Mouse (Mus musculus) gastrocnemius, postnatal 4 days (tissue): Measurements from ENCODE around the gene Lrrc58. TPM values are rescaled to one million over a fixed set of nuclear protein-coding genes. Genes with fewer than 3 reads are reported as not detected.
A peak's percentile ranks its signal among the peaks of the same experiment; 100 is the strongest.

Experiments
- DNase-seq, 2 experiments: peaks; one replicate each; pipeline ENCODE4 v3.0.0; 2021 to 2022; ENCODE audit warnings: low spot score in 2 of 2, mixed read lengths in 2 of 2
- long read RNA-seq, 2 experiments: library from polyadenylated mRNA; stranded (forward); transcript quantifications; one replicate each; pipeline ENCODE4 v2.0.0; 2021
- total RNA-seq, 2 experiments: library from RNA; stranded (reverse); gene quantifications; 2 replicates each; pipeline ENCODE4 v1.2.3; 2021

Gene Lrrc58
- total RNA-seq, result 10 to 100 TPM; 65.5 to 68.2 TPM
- long read RNA-seq, experiment 1, full-length matches to known transcripts, result 9 of 22 reads
- long read RNA-seq, experiment 1, partial matches to known transcripts, result 0 of 22 reads
- long read RNA-seq, experiment 1, other reads (novel, unspliced or antisense), result 13 of 22 reads
- long read RNA-seq, experiment 2, full-length matches to known transcripts, result 6 of 15 reads
- long read RNA-seq, experiment 2, partial matches to known transcripts, result 0 of 15 reads
- long read RNA-seq, experiment 2, other reads (novel, unspliced or antisense), result 9 of 15 reads

DNA sequence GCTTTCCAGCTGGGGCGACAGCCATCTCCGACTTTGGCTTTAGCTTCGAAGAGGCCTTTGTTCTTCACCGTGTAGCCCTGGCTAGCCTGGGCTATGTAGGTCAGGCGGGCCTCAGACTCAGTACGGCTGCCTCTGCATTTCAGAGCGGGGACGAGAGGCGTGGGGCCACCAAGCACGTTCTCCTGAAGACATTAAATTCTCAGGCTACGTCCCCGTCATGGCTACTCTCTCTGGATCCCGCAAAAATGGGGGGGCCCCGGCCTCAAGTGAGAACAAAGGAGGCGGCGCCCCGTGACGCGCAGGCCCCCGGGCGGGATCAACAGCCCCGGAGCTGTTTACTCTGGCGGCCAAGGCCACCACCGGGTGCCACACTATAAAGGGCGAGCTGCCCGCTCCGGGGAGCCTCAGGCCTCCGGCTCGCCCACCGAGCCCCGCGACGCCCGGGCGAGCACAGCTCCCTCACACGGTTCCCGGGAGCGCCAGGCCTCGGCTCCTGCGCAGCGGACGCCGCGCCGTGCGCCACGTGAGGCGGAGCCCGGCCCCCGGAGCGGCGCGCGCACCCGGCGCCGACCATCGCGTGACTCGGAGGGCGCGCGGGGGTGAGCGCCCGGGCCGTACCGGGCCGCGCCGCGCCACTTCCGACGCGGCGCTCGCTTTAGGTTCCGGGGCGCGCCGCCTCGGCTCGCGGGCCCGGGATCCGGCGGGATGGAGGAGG, at the start of gene Lrrc58:
TSS of gene Lrrc58 (plus strand) at position 599 of the 715 bp plus-strand sequence.
- DNase-seq, result peak; percentile 63 to 86

DNA sequence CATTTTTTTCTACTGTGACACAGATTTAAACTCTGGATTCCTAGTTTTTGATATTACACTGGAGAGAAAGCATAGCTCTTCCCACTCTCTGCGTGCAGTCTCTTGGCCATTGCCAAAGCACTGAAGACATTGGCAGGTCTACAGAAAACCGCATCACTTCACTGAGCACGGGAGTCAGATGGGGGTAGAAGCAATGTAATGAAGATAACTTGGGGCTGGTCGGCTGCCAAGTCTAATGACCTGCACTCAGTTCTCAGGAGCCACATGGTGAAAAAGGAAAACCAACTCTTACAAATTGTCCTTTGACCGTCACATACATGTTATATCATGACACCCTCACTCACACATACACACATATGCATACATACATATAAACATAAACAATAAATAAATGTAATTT, 44.2 kb upstream of the Lrrc58 start:
- DNase-seq, result no peak

GRCm38 (mm10) chr16:37824778-37825505, 43.2 kb upstream of the Lrrc58 start:
- no peak for DNase-seq

DNA sequence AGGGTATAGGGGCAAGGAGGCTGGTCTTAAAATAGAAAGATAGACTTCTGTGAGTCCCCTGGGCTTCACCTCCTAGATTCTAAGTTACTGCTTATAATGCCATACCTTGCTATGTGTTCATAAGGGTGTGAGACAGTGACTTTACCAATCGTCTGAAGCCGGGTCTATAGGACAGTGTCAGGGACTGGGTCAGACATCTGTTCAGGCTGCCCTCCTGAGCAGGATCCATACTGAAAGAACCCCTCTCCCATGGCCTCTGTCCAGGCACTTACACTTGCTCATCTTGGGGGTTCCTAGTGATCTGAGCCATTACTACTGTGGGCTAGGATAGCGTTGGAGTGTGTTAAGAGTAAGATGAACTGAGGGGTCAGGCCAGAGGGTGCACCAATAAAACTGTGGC, 41.9 kb upstream of the Lrrc58 start:
- DNase-seq, result no peak

- DNase-seq, result no peak
Observed at GRCm38 (mm10) chr16:37831041-37831440, 37.1 kb upstream of the Lrrc58 start.

DNA sequence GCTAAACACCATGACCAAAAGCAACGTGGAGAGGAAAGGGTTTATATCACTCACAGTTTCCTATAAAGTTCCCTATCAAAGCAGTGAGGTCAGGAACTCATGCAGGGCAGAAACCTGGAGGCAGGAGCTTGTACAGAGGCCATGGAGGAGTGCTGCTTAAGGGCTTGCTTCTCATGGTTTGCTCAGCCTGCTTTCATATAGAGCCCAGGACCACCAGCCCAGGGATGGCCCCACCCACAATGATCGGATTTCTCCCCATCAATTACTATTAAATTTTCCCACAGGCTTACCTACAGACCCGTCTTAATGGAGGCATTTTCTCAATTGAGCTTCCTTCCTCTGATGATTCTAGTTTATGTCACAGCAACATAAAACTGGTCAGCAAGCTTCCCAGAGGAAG, 30.6 kb upstream of the Lrrc58 start:
- no peak for DNase-seq

DNA sequence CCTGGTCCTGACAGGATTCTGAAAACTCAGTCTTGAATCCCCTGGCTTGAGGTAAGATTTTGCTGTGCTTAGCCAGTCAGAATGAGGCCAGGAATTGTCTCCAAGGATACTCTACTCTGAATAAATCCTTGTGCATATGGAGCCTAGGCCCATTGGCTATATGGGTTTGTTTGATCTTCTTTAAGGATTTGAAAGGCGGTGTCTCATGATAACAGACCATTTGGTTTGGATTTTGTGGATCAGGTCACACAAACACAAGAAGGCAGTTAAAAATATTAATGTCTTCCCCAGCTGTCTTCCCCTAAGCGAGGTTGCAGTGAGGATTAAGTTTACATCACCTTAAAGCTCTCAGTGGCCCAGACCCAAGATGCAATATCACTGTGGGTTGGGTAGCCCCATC, 25.8 kb upstream of the Lrrc58 start:
- no peak for DNase-seq

DNA sequence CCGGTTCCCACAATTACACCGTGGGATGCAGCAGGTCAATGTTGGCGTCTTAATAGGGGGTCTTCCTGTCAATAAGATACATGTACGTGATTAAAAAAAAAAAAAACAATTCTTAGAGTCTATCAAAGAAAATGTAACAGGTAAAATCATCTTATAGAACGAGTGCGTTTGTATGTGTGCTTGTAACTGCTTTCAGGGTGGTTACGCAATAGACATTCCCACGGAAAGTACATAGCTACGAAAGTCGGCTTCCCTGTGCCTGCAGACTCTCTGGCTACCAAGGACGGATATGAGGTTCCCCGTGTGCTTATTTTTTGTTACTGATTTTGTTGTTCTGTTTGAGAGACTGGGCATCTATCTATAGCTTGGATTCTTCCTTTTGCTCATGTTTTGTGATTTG, 24.4 kb upstream of the Lrrc58 start:
- DNase-seq, result no peak

DNA sequence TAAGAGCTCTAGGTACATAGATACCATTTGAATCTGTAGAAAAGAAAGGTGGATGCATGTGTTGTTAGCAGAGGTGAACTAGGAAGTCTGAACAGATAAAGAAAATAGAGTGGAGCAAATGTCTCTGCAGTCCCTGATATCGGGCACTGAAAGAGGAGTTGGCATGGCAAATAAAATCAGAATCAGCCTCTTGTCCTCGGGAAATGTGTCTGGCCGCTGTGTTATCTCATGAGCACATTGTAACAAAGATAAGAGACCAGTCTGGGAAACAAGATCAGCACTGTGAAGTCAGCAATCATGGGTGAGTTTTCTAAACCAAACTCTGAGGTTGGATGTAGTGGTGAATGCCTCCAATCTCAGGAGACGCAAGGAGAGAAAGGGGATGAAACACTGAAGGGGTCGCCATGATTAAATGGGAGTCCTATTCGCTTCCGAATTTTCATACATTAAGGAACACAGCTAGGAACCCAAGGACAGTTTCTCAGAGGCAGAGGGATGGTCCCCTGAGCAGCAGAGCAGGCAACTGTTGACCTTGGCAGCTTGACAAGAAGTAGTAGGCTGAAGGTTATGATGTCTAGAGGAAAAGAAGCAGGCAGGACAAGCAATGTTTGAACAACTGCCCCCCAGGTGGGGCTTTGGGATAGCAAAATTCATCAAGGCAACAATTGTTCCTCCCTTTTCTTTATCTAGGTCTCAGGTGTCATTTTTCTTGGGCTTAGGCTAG, 22.8 kb upstream of the Lrrc58 start:
- no peak for DNase-seq

GRCm38 (mm10) chr16:37847081-37847480, 21.1 kb upstream of the Lrrc58 start:
- DNase-seq, result no peak

DNA sequence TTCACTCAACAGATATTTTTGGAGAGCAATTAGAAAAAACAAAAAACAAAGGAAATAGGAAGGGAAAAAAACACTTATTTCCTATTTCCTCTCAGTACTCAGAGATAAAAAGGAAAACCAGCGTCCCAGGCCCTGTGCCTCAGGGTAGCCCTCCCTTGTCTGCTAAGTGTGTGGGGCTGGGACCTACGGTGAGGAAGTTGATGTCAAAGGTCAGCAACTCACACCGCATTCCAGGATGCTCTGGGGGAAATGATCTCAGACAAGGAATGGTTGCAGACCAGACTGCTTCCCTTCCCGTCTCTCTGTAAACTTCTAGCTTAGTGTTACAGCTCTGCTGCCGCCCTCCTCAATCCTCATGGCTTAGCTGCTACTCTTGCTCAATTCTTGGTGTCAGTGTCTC, 16.8 kb upstream of the Lrrc58 start:
- no peak for DNase-seq

DNA sequence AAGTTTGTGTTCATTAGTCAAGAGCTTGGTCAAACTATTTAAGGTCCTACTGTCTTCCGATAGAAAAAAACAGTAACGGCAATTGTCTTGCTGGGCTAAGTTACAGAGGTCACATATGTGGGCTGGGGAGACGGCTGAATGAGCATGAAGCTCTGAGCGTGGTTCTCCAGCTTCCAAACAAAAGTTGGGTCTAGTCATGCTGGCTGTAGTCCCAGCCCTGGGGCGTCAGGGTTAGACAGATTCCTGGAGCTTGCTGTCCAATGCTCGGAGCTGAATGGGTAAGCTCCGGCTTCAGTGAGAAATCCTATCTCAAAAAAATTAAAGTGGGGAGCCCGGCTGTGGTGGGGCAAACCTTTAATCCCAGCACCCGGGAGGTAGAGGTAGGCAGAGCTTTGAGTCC, 14.9 kb upstream of the Lrrc58 start:
- no peak for DNase-seq

- DNase-seq, result no peak
Observed at GRCm38 (mm10) chr16:37854054-37854453, 14.1 kb upstream of the Lrrc58 start.

DNA sequence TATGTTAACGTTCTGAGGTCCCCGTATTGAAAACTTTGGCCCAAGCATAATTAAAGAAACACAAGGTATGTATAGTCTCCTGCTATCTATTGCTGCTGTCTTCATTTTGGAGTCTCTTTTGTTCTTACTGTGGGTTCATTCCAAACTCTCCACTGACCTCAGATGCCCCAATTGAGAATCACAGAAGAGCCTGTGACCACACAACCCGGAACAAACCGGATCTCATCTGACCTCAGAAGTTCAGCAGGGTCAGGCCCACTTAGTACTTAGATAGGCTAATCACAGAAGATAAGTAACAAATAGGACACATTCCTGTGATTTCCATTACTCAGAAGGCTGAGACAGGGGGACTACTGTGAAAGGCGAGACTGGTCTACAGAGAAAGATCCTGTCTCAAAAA, 13.6 kb upstream of the Lrrc58 start:
- DNase-seq, result no peak

GRCm38 (mm10) chr16:37855583-37855982, 12.6 kb upstream of the Lrrc58 start:
- DNase-seq, result no peak

- DNase-seq, result no peak
Observed at GRCm38 (mm10) chr16:37856327-37856726, 11.9 kb upstream of the Lrrc58 start.

GRCm38 (mm10) chr16:37857495-37857894, 10.7 kb upstream of the Lrrc58 start:
- DNase-seq, result no peak

DNA sequence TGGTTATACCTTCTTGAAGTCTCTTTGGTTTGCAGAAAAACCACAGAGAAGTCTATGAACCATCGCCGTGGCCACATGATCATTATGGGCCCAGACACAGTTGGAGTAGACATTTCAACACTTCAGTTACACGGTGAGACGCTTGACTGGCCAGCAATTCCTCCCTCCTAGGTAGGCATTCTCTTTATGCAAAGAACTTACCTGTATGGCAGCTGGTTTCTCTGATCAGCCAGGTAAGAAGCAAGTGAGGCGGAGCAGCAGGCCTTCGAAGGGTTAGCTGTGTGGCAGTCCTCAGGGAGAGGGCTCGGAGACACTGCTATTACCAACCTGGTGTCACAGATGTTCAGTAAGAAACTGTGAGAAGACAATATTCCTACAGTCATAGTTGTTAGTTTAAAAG, 8.0 kb upstream of the Lrrc58 start:
- DNase-seq, result no peak

- no peak for DNase-seq
Observed at GRCm38 (mm10) chr16:37861029-37861428, 7.2 kb upstream of the Lrrc58 start, which contains the start of gene Gm36028. Gm36028 (minus strand) TSS chr16:37861146.

- no peak for DNase-seq
Observed at GRCm38 (mm10) chr16:37863876-37864275, 4.3 kb upstream of the Lrrc58 start.

GRCm38 (mm10) chr16:37865841-37866240, 2.3 kb upstream of the Lrrc58 start:
- no peak for DNase-seq
